Mouse (Mus musculus): ENCODE measurements around the gene Osgepl1.

DNA sequence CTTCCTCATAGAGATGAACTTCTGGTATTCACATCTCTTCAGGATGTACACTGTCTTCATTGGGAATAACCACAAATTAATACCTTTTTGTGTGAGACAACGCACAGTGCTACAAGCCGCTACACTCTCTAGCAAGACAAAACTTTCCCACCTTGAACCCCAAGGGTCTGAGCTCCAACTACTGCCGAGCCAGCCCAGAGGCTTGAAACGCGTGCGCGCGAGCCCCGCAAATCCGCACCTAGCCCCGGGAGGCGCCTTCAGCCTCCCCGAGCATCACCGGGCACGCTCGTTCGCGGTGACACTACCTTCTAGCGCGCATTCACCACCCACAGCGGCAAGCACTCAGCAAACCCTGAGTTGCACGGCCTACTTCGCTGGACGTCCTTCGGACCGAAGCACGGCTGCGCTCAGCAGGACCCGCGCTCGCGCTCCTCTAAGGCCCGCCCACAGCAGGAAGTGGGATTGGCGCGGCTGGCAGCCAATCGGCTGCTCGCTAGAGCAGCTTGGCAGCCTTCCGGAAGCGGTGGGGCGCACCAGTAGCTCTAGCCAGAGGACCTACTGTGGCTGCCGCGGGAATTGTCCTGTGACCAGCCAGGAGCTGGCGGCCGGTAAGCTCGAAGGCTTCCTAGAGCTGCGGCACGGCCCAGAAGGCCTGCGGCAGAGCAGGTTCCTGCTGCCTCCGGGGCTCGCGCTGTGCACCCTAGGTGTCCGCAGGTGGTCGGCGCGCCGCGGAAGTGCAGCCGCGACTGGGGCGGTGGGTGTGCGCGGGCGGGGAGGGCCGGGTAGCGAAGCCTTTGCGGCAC, 16.6 kb upstream of the Osgepl1 start, which contains the start of the genes Pms1, Ormdl1 and Gm28778:
- TF ChIP-seq POLR2A (IDR thresholded peaks at IDR 0.05; ENCODE audit: borderline replicate concordance, low read depth, low read length) (no peak), CTCF (IDR thresholded peaks at IDR 0.05; ENCODE audit: low read depth, low read length) (no peak)
